Mouse (Mus musculus): ENCODE results near the gene 4930453N24Rik.

4930453N24Rik gene

DNA sequence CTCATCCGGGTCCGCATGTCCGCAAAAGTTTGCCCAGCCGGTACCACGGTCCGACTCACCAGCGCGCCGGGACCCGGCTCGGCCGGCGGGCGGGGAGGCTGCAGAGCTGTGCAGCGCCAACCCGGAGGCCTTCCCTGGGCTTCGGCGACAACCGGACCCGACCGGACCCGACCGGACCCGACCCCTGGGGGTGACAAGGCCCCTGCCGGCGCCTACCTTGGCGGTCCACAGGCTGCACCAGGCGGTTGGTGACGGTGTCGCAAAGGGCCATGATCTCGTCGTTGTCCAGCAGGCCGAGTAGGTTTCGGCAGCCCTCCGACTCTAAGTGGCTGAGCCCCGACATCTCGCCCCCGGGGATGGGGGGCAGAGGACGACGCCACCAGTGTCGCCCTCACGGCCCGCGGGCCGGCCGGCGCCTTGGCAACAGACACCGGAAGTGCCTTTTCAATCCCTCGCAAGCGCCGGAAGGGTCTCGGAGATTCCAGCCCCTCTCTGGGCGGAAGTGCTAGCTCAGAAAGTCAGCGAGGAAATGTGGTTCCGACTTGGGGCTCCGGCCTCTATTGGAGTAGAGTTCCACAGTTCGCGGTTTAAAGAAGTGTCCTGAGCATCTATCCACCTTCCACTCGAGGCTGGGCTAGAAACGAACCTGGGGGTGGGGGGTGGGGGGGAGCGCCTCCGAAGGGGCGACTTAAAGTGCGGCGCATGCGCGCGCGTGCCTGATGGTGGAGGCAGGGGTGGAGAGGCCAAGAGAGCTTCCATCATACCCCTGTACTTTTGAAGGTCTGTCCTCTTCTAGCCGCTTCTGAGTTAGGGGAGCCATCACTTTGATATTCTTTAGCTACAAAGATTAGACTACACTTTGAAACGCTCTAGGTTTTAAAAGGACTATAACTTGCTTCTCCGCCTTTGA lies at the start of gene 4930453N24Rik:
TSS of gene 4930453N24Rik (minus strand) at position 641 of the 910 bp plus-strand sequence.
- DNase-seq = peak; percentile 80

DNA sequence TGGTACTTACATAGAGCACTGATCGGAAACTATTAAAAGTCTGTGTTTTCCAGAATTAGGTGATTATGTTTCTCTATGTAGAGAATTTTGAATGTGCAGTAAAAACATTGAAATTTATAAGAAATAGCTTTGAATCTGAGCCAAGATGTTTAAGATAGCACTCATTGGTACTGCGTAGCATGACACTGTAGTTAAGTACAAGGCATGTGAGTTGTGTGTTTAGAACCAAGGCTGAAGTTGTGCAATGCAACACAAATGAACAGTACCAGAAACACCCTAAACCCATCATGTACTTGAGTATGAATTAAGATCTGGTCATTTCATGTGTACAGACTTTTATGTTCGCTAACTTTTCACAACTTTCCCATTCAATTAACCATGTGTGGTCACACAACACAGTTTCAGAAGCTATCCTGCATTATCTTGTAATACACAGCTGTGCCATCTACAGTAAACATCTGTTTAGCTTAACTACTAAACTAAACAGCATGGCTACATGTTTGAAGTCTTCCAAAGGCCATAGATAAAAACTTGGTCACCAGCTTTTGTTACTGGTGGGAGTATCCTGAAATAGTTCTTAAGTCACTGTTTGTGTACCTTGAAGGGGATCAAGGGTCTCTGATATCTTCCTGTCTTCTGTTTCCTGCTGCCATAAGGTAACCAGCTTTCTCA lies 46.3 kb upstream of the 4930453N24Rik start:
- DNase-seq = no peak

- no peak for DNase-seq
These were observed 32.1 kb upstream of the 4930453N24Rik start for GRCm38 (mm10) chr16:64803041-64803440.

GRCm38 (mm10) chr16:64801638-64802037 lies 30.7 kb upstream of the 4930453N24Rik start:
- no peak for DNase-seq

DNA sequence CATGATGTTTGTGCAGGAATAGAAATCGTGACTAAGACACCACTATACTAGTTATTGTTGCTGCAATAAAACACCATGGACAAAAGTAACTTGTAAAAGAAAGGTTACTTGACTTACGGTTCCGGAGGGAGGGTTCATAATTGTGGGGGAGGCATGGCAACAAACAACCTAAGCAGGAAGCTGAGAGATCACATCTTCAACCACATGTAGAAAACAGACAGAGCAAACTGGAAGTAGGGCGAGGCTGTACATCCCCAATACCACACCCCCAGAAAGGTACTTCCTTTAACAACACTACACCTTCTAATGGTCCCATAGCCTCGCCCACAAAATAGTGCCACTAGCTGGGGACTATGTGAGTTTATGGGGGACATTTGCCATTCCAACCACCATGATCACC lies 29.4 kb upstream of the 4930453N24Rik start:
- no peak for DNase-seq

DNA sequence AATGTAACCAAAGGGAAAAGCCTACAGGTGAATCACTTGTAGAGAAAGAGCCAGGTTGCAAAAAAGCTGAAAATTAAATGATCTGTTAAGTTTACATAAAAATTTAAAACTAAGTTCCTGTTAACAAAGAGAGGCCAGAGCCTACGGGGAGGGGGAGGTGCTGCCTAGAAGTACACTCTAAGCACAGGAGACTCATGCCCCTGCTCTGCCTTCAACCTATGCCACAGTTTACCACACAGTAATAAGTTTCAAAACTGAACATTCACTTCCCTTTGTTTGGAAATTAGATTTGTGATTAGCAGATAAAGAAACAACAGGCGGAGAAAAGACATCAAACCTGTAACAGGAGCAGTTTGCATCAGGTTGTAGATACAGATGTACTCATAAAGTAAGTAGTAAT lies 23.8 kb upstream of the 4930453N24Rik start:
- DNase-seq = no peak

DNA sequence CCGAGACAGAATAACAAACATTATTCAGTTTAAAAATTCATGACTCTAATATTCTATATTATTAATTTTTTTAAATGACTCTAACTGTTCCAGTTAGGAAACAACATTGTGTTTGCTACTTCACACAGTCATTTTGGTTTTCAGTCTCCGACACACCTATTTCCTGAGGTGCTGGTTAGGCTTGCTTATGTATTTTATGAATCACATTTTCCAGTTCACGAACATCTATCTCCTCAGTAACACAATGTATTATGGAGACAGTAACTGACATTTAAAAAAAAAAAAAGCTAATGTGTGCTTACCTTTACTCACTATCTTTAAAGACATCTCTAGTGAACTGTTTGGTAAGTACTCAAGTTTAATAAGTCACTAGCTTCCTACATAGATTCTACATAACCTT lies 18.7 kb upstream of the 4930453N24Rik start:
- DNase-seq = no peak

- no peak for DNase-seq
These were observed 4.6 kb upstream of the 4930453N24Rik start for GRCm38 (mm10) chr16:64775516-64775915.

GRCm38 (mm10) chr16:64771431-64771818 lies 464 bp upstream of the 4930453N24Rik start:
- DNase-seq = no peak

DNA sequence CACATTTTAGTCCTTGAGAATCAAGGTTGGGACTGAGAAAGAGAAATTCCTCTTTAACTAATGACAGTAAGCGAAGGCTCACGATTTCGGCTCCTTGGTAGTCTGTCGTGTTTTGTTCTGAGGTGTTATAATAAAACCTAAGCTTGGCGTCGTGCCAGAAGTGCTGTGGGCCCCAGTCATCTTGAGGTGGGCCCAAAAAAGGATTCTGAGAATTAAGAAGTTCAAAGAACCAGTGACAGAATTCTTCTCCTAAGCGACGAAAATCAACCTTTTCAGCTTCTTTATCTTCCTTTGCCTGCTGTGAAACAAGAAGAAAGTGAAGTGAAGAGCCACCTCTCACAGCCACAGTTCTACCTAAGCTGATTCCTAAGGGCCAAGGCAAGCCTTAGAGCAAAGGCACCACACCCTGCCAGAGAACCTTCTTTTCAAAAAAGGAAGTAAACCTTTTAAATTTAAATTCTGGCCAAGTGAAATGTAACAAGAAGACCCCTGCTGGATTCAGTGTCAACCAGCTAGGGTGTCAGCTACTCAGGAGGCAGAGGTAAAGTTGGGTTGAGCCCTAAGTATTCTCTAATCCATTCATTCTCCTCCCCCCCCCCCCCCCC lies 4.2 kb downstream of the 4930453N24Rik start:
- no peak for DNase-seq

- no peak for DNase-seq
These were observed 11.7 kb downstream of the 4930453N24Rik start for GRCm38 (mm10) chr16:64759245-64759626.

DNA sequence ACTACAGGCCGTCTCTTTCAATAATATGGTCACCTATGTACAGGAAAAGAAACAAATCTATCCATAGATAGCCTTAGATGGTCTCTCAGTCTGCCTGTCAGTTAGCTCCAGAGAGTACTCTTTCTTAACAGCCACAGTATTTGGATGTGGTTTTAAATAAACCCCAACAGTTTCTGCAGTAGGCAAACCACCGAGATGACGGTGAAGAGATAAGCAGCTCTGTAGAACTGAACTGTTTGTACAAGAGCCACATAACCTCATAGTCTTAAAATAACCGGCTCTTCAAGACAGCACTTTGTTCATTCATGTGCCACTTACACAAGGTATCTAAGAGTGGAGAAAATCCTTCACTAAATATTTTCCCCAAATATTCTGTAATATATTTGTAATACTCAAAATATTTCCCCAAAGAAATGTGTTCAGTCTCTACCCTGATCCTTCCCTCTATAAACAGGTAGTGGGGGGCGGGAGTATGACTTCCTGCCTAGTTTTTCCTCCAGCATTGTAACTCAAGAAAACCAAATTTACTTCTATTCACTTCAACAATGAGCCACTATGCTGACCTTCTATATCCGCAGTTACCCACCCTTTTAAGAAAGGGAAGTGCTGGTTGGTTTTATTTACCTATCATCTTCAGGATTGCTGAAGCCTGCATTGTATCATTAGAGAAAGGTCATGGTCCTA lies 12.3 kb downstream of the 4930453N24Rik start:
- peak; percentile 45 for DNase-seq

DNA sequence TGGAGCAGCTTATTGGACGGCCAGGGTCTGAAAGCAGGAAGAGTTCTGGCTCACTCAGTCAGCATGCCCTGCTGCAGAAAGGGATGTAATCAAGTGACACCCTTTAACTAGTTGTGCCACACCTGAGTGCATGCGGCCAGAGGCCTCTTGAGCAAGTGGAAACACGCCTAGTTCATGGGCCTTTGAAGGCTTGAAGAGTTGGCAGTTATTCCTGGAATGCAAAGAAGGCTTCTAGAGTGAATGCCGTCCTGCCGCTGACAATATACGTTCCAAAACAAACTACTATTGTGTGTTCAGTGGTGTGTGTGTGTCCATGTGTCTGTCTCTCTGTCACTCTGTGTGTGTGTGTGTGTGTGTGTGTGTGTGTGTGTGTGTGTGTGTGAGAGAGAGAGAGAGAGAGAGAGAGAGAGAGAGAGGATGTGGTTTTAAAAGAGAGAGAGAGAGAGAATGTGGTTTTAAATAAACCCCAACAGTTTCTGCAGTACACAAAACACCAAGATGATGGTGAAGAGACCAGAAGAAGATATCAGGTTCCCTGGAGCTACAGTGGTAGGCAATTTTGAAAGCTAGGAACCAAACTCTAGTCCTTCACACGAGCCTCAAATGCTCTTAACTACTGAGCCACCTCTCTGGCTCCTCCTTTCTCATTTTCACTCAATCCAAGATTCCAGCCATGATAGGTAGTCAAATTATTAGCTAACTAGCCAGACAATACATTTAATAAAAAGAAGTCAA lies 13.1 kb downstream of the 4930453N24Rik start:
- DNase-seq = peak; percentile 48

- DNase-seq = no peak
These were observed 14.6 kb downstream of the 4930453N24Rik start for GRCm38 (mm10) chr16:64756321-64756720.

- no peak for DNase-seq
These were observed 16.2 kb downstream of the 4930453N24Rik start for GRCm38 (mm10) chr16:64754743-64755139.

GRCm38 (mm10) chr16:64753990-64754742 lies 16.8 kb downstream of the 4930453N24Rik start:
- no peak for DNase-seq

DNA sequence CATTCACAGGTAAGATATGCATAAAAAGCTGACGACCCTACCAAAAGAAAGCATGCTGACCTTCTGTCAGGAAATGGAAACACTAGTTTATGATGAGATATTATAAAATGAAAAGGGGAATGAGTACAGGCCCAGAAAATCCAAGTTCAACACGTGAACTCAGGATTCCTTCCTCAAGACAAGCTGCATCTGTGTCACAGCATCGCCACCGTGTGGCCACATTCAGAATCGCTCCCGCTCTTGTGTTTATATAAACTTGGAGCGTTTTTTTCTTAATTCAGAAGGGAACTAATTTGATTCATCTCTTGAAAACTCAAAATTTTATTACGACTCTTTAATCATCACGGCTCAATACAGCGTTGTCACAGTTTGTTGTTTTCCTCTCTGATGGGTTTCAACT lies 22.7 kb downstream of the 4930453N24Rik start:
- peak; percentile 63 for DNase-seq

DNA sequence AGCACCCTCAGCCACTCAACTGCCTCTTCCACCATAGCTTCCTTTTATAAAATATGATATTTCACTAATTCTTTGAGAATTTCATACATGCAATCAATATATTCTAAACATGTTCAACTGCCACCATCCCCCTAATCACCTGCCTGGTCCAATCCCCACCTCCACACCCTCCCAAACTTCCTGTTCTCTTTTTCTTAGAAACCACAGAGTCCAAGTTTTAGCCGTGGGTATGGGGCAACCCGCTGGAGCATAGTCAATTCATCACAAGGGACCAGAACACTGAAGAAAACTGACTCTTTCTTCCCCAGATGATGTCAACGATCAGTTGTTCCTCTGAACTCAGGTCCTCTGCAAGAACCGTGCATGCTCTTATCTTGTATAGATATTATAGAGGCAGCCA lies 25.9 kb downstream of the 4930453N24Rik start:
- no peak for DNase-seq

- no peak for DNase-seq
These were observed 33.7 kb downstream of the 4930453N24Rik start for GRCm38 (mm10) chr16:64737289-64737688.

- DNase-seq = no peak
These were observed 47.5 kb downstream of the 4930453N24Rik start for GRCm38 (mm10) chr16:64723273-64724057.

GRCm38 (mm10) chr16:64721542-64721941 lies 49.4 kb downstream of the 4930453N24Rik start:
- DNase-seq = no peak

Measured in thymus, postnatal 25 days (tissue).